Mouse (Mus musculus) cortical plate, adult 2 months (tissue): ENCODE results near the gene Lamb3. TPM values are rescaled to one million over a fixed set of nuclear protein-coding genes. Genes with fewer than 3 reads are reported as not detected.
"Not testable (repeated sequence)": the region's sequence is repeated elsewhere in the genome, so short reads cannot be mapped to it uniquely, and the experiment has no call there.

Experiments used
- H3K27ac ChIP-seq: fragments of 200-500 bp; 2 replicates; pipeline ENCODE4 v1.5.1; 2012; ENCODE audit warnings: low read length, control low read depth, inconsistent platforms; ENCODE audit not compliant: insufficient read depth
- H3K4me1 ChIP-seq: fragments of 200-500 bp; 2 replicates; pipeline ENCODE4 v1.6.1; 2011; ENCODE audit warnings: low read length; ENCODE audit not compliant: control insufficient read depth, insufficient read depth
- H3K4me3 ChIP-seq: fragments of 200-500 bp; 2 replicates; pipeline ENCODE4 v1.5.1; 2011; ENCODE audit warnings: mild to moderate bottlenecking, low read length, control low read depth; ENCODE audit not compliant: insufficient read depth
- CTCF ChIP-seq: fragments of 200-500 bp; IDR thresholded peaks from 2 replicates; pipeline ENCODE4 v1.5.1; 2011; ENCODE audit warnings: mild to moderate bottlenecking, control low read depth, low read length; ENCODE audit not compliant: insufficient read depth; ENCODE audit errors: extremely low read depth
- POLR2A ChIP-seq: fragments of 200-500 bp; IDR thresholded peaks from 2 replicates; pipeline ENCODE4 v1.6.1; 2011; ENCODE audit warnings: mild to moderate bottlenecking, low read length, control low read depth; ENCODE audit not compliant: insufficient read depth; ENCODE audit errors: extremely low read depth
- polyA plus RNA-seq: library from polyadenylated mRNA; depleted of rRNA; stranded (reverse); fragments of >200 nt; gene quantifications from 2 replicates; pipeline ENCODE4 v1.2.3, GENCODE M21; 2012

The Lamb3 gene
- polyA plus RNA-seq, 1 experiment, result 0.79 TPM

DNA sequence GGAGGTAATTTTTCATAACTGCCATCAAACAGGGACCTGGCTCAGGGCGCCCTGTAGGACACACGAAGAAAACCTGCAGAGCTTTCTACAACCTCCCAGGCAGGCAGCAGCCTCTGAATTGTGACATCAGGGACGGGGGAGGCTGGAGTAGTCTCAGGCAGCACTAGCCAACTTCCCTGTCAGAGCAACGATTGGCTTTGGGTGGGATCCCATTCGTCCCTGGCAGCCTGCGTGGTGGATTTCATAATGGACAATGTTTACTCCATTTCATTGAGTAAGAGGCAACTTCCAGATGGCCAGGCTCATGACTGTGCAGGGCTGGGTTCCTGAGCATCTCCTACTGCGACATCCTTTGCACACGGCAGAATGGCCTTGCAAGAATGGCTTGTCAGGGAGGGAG, 34.7 kb downstream of the Lamb3 start:
- no peak overlapping the region for H3K27ac ChIP-seq
- TF ChIP-seq CTCF, result no peak
- no peak for TF ChIP-seq POLR2A
- H3K4me3 ChIP-seq, result no peak overlapping the region
- H3K4me1 ChIP-seq, result peaks cover 6% of the 10 kb centered on the region; the same call in 1 of the 2 replicates

DNA sequence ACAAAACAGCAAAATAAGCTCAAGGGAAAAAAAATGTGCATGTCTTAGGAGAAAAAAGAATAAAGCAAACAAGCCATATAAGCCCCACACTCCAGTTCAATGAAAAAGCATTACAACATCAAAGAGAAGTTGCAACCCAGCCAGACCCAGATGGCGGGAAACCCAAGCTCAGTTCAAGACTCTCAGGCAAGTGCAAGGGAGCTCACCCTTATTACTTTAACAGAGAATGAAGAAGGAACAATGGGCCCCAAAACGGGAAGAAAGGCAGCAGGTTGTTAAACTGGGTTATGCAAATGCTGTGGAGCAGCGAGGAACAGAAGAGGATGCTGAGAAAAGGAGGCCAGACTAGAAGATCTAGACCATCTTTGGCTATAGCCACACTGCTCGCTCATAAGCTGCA, 35.4 kb downstream of the Lamb3 start:
- TF ChIP-seq POLR2A (no peak), CTCF (no peak)

DNA sequence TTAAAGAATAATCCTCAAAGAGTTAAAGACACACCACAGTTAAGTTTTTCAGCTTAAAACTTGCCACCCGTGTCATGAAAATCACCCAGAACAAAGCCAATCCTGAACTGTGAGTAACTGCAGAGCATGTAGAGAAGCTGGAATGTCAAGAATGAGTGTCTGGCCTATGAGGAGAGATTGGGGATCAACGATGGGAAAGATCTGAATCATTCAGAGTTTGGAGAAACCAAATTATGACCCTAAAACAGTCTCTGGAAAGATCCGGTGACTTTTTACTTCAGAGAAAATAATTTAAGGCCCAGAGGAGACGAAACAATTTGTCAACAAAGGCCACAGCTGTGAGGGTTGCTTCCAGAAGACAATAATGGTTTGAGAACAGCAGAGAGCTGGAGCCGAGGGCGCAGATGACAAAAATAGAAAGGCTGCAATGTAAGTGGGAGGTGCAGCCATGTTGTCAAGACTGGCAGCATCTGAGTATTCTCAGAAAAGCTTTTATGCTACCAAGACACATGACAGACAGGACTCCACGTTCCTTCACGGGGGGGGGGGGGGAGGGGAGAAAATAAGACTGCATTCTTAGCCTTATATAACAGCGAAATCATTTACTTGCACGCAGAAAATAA, 36.2 kb downstream of the Lamb3 start:
- no peak for TF ChIP-seq POLR2A
- no peak overlapping the region for H3K4me3 ChIP-seq
- H3K4me1 ChIP-seq, result peaks cover 6% of the 10 kb centered on the region; the same call in 1 of the 2 replicates
- H3K27ac ChIP-seq, result 0 out of 2 replicates have a peak overlapping the region, but pooled peaks have one; percentile 25

More for the DNA sequence above, 35.4 kb downstream of the Lamb3 start:
- Histone ChIP-seq H3K4me1 (peaks cover 6% of the 10 kb centered on the region; the same call in 1 of the 2 replicates), H3K27ac (no peak overlapping the region), H3K4me3 (no peak overlapping the region)

DNA sequence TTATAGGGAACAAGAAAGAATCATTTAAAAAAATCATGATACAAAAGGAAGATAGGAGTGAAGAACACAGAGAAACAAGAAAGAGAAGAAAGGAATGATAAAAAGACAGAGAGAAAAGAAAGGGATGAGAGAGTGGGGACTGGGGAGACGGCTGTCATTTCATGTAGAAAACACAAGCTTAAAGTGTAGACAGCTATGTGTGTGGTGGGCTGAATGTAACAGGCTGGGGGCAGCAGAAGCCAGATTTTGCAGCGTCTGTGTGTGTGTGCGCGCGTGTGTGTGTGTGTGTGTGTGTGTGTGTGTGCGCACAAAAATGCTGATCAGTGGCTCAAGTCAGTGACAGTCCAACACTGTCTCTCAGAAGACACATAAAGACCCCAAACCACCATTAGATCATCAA, 36.7 kb downstream of the Lamb3 start:
- H3K27ac ChIP-seq, result no peak overlapping the region

DNA sequence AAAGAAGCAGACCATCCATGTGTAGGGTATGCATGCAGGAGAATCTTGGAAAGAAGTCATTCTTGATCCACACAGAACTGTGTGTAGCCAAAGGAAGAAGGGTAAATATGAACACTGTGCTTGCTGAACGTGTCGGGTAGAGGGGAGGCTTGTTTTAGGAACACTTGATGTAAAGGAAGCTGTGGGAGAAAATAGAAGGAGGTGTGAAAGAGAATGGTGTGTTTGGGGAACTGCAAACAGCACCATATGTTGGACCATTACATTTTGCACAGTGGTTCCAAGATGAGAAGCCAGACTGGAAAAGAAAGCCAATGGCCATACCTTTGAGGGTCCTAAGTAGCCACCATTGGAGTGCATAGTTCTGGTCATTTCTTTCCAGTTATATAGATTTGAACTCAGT, 42.5 kb downstream of the Lamb3 start:
- TF ChIP-seq CTCF, result no peak
- TF ChIP-seq POLR2A, result no peak
- Histone ChIP-seq H3K4me3 (no peak overlapping the region), H3K27ac (no peak overlapping the region)

More for the DNA sequence above, 36.7 kb downstream of the Lamb3 start:
- TF ChIP-seq POLR2A (no peak), CTCF (no peak)
- H3K4me3 ChIP-seq, result no peak overlapping the region
- H3K4me1 ChIP-seq, result peaks cover 6% of the 10 kb centered on the region; the same call in 1 of the 2 replicates

GRCm38 (mm10) chr1:193251386-193251785, 43.9 kb downstream of the Lamb3 start:
- Histone ChIP-seq H3K4me3 (no peak overlapping the region), H3K4me1 (peaks cover 1% of the 10 kb centered on the region; the same call in 1 of the 2 replicates), H3K27ac (no peak overlapping the region)
- TF ChIP-seq CTCF (no peak), POLR2A (no peak)

More for the DNA sequence above, 42.5 kb downstream of the Lamb3 start:
- no peaks in the 10 kb centered on the region; the same call in 1 of the 2 replicates for H3K4me1 ChIP-seq

DNA sequence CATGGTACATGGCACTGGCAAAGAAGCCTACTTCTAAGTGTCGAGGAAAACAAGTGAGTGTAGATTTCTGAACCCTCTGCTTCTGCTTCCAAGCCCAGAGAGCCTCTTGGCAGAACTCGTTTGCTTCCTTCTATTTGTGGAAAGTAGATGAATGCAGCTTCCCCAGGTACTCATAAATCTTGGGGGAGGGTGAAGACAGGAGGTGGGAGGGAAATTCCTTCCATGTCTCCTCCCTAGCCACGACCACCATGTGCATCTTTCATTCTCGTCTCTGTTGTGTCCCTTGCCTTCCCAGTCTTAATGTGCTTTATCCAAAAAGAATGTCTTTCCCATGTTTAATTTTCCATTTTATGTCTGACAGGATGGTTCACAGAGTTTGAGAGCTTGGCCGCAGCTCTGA, 45.1 kb downstream of the Lamb3 start:
- H3K4me3 ChIP-seq, result no peak overlapping the region
- H3K4me1 ChIP-seq, result peaks cover 3% of the 10 kb centered on the region; the same call in 1 of the 2 replicates
- TF ChIP-seq POLR2A, result no peak
- no peak for TF ChIP-seq CTCF
- no peak overlapping the region for H3K27ac ChIP-seq

GRCm38 (mm10) chr1:193253895-193254294, 46.4 kb downstream of the Lamb3 start:
- not testable (repeated sequence) for H3K4me1 ChIP-seq, H3K4me3 ChIP-seq, H3K27ac ChIP-seq

DNA sequence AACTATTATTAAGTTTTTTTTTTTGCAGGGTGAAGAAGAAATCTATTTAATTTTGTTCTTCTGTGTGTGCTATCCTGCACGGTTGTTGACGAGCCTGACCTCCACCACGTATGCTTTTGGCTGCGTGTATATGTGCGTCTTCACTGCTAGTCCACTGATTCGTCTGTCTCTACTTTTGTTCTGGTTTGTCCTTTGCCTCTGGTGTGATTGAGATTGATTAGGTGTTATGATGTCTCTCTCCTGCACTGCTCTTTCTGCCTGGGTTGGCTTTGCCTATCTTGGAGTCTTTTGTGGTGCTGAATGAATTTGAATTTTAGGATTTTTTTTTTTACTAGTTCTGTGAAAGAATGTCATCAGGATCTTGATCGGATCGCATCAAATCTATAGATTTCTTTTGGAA, 47.5 kb downstream of the Lamb3 start:
- Histone ChIP-seq H3K27ac (no peak overlapping the region), H3K4me3 (no peak overlapping the region), H3K4me1 (peaks cover 3% of the 10 kb centered on the region; the same call in 1 of the 2 replicates)
- TF ChIP-seq POLR2A, result no peak
- TF ChIP-seq CTCF, result no peak

DNA sequence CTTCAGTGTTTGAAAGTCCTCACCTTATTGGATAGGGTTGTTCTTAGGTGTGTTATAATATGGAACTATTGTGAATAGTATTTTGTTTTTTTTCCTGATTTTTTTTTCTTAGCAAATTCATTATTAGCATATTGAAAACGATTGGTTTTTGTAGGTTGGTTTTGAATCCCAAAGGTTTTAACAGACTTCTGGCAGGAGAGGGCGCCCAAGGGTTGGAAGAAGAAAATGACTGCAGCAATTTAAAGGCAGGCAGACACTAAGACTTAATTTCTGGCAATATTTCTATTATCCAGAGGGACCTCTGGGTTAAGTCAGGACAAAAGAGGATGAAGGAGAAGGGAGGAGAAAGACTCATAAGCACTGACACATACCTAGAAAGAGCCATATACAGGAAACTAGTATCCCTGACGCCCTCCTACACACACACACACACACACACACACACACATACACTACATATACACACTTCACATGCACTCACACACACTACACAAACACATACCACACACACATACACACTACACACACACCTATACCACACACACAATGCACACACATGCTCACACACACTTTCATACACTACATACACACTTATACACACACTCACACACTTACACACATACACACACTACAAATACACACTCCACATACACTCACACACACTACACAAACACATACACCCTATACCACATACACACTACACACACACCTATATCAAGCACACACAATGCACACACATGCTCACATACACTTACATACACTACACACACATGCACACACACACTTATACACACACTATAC, 48.2 kb downstream of the Lamb3 start:
- H3K27ac ChIP-seq, result no peak overlapping the region
- TF ChIP-seq POLR2A, result no peak
- TF ChIP-seq CTCF, result peak; percentile 57; the same call in 1 of the 2 replicates
- peaks cover 3% of the 10 kb centered on the region; the same call in 1 of the 2 replicates for H3K4me1 ChIP-seq
- no peak overlapping the region for H3K4me3 ChIP-seq
